Mouse (Mus musculus): ENCODE measurements around the gene Pla2g2e.
A peak's percentile ranks its signal among the peaks of the same experiment; 100 is the strongest.
"Not testable (repeated sequence)": the region's sequence is repeated elsewhere in the genome, so short reads cannot be mapped to it uniquely, and the experiment has no call there.

Pla2g2e gene

GRCm38 (mm10) chr4:138877731-138878130 lies at the start of gene Pla2g2e:
TSS of gene Pla2g2e (plus strand) at chr4:138877942.
- DNase-seq (ENCODE audit: low spot score) = peak; percentile 29

GRCm38 (mm10) chr4:138839806-138840205 lies 37.9 kb upstream of the Pla2g2e start:
- no peak for DNase-seq (ENCODE audit: low spot score)

DNA sequence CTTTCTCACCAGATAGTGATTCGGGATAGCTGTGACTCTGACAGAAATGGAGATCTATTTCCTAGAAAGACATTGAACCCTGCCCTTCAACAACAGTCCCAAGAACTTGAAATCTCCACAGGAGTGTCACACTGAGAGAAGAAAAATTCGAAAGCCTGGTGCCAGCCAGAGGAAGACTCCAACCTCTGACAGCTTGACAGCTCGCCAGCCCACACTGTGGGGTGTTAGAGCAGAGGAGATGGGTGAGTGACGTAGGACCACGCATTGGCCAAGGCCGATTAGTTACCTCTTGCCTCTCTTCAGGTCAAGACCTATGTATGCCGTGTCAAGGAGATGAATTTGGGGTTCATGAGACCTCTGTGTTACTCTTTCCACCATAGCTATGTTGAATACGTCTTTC lies 37.0 kb upstream of the Pla2g2e start:
- DNase-seq (ENCODE audit: low spot score) = no peak

GRCm38 (mm10) chr4:138841386-138841785 lies 36.4 kb upstream of the Pla2g2e start:
- peak; percentile 5 for DNase-seq (ENCODE audit: low spot score)

- DNase-seq (ENCODE audit: low spot score) = peak; percentile 55
Observed at GRCm38 (mm10) chr4:138851463-138851862, 26.3 kb upstream of the Pla2g2e start.

GRCm38 (mm10) chr4:138852961-138853360 lies 24.8 kb upstream of the Pla2g2e start:
- DNase-seq (ENCODE audit: low spot score) = no peak

- DNase-seq (ENCODE audit: low spot score) = no peak
Observed at GRCm38 (mm10) chr4:138855092-138855632, 22.6 kb upstream of the Pla2g2e start.

DNA sequence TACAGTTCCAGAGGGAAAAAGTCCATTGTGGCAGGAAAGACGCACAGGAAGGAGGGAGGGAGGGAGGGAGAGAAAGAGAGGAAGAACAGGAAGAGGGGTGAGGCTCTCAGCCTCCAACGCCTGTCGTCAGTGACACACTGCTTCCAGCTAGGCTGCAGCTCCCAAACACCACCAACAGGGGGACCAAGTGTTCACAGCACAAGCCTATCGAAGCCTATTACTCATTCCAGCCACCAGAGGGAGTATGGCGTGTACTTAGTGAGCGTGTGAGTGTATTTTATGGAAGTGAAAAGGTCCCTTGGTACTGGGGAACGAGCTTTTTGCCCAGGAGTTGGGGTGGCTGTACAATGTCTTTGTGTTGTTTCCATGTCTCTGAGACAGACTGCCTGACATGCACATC lies 21.3 kb upstream of the Pla2g2e start:
- peak; percentile 63 for DNase-seq (ENCODE audit: low spot score)

GRCm38 (mm10) chr4:138857576-138857975 lies 20.2 kb upstream of the Pla2g2e start:
- DNase-seq (ENCODE audit: low spot score) = no peak

DNA sequence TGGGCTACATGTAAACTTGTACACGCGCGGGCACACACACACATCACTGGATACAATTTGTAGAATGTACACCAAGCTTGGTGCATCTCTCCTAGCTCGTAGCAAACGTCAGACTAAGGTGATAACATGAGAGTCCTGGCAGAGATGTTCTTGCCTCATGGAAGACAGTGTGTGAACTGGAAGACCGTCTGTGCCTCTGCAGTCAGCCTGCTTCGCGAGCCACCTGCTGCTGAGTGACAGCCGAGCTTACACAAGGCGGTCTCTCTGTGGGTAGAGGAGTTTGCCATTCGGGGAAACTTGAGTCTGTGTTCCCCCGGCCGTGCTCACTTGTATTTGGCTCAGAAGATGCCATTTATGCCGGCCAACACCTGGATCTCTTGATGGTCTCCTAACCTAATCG lies 19.3 kb upstream of the Pla2g2e start:
- DNase-seq (ENCODE audit: low spot score) = no peak

- no peak for DNase-seq (ENCODE audit: low spot score)
Observed at GRCm38 (mm10) chr4:138859245-138859644, 18.5 kb upstream of the Pla2g2e start.

- DNase-seq (ENCODE audit: low spot score) = no peak
Observed at GRCm38 (mm10) chr4:138859728-138860127, 18.0 kb upstream of the Pla2g2e start.

DNA sequence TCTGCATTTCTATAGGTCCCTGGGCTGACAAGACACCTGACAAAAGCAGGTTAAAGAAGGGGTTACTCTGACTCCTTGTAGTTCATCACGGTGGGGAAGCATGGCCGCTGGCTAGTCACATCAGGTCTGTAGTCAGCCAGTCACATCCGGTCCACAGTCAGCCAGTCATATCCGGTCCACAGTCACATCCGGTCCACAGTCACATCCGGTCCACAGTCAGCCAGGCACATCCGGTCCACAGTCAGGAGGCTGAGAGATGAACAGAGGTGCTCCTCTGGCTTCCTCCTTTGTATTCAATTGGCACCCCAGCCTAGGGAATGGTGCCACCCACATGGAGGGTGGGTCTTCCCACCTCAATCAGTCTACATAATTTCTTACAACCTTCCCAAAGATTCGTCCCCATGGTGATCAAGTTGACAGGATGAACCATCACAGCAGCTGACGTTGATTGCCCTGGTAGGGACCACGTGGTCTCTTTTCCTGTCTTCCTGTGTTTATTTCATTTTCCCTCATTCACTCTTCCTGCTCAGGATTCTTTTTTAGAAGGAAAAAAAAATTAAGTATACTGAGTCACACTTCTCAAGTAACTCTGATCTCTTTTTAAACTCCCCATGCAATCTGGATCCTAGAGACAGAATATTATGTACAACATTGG lies 14.3 kb upstream of the Pla2g2e start, which contains the start of gene Pla2g5:
TSS of gene Pla2g5 (minus strand) at position 139 of the 655 bp plus-strand sequence.
- no peak for DNase-seq (ENCODE audit: low spot score)

DNA sequence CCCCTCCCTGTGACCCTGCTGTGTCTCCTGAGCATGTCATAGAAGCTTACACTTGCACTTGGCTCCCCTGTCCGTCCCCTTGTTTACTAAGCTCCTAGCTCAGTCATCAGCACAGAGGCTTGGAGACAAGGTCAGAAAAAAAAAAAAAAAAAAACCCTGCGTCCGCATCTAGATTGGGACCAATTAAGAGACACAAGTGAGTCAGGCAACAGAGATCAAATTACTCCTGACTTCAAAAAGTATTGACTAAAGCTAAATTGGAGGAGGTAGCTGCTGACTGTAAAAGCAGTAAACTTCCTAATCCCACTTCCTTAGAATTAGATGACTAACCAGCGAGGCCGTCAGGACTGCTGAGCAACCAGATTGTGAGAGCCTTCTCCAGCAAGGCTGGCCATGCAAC lies 12.7 kb upstream of the Pla2g2e start:
- DNase-seq (ENCODE audit: low spot score) = no peak

- no peak for DNase-seq (ENCODE audit: low spot score)
Observed at GRCm38 (mm10) chr4:138865991-138866390, 11.8 kb upstream of the Pla2g2e start.

DNA sequence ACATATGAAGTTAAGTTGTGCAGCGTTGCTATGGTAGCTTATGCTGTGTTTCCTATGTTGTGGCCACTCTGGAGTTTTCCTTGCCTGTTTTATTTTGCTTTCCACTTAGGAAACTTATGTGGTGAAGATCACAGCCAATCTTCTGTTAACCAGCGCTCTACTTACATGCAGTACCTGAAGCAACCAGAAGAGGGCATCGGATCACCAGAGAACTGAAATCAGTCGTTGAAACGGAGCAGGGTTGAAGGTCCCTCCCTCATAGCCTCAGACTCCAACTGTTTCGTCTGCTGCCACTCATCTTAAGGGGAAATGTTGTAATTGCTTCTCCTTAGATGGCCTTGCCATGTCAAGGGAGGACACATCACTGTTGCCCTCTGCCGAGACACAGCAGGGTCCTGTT lies 11.3 kb upstream of the Pla2g2e start:
- DNase-seq (ENCODE audit: low spot score) = peak; percentile 86

GRCm38 (mm10) chr4:138868666-138869065 lies 9.1 kb upstream of the Pla2g2e start:
- DNase-seq (ENCODE audit: low spot score) = no peak

DNA sequence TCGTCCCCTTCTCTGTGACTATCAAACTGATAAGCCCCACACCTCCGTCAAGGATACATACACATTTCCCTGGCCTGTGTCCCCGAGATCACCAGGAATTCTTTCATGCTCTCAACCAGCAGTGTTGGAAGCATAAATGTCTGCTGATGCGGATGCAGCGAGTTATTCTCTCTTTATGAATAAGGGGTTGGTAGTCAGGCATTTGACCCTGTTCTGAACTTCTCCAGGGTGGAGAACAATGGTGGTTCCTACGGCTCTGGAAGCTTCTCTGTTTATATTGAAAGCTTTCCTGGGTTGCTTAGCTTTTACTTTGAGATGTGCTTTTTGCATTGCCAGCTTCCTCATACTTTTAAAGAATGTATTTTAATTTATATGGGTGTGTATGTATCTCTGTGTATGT lies 3.9 kb upstream of the Pla2g2e start, which contains the start of gene Gm13030:
TSS of gene Gm13030 (minus strand) at position 101 of the 400 bp plus-strand sequence.
- no peak for DNase-seq (ENCODE audit: low spot score)

DNA sequence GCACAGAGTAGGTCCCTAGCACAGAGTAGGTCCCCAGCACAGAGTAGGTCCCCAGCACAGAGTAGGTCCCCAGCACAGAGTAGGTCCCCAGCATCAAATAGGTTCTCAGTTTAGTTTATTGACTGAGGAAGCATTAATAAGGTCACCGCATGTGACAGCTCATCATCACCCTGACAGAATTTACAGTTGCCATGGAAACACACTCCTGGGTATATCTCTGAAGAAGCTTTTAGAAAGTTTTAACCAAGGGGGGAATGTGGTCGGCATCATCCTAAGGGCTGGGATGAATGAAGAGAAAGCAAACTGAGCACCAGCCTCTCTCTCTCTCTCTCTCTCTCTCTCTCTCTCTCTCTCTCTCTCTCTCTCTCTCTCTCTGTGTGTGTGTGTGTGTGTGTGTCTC lies 2.5 kb upstream of the Pla2g2e start:
- DNase-seq (ENCODE audit: low spot score) = not testable (repeated sequence)

GRCm38 (mm10) chr4:138875986-138876385 lies 1.8 kb upstream of the Pla2g2e start:
- no peak for DNase-seq (ENCODE audit: low spot score)

GRCm38 (mm10) chr4:138878783-138879182 lies 1.0 kb downstream of the Pla2g2e start:
- peak; percentile 66 for DNase-seq (ENCODE audit: low spot score)

- peak; percentile 56 for DNase-seq (ENCODE audit: low spot score)
Observed at GRCm38 (mm10) chr4:138879808-138880207, 2.1 kb downstream of the Pla2g2e start.

DNA sequence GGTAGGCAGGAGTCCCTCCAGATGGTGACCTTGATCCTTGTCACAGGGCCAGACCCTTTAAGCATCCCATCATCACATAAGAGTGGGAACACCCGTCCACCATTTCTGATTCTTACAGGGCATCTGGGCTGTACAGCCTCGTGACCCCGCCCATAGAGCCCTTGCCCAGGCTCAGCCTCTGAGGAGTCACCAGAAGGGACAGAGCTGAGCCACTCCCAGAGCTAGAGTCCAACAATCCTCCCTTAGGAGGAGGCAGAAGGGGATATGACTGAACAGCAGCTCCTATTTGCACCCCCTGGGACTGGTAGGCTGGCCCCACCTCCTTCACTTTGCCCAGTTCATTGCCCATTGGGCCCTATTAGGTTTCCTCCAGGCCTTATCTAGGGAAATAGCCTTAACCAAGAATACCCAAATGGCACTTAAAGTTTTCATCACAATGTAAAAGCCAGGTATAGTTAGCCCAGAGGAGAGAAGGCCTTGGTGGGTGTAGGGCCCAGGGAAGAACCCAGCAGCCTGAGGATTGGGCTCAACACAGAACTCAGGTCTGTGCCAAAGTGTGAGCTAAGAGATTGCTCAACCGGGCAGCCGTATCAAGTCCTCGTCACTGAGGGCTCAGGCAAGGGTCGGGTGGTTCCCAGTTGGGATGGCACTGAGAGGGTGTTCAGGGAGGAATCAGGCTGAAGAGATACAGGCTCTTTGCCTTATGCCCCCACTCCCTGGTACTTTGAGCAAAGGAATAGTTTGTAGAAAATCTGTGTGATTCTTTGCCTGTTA lies 3.3 kb downstream of the Pla2g2e start:
- DNase-seq (ENCODE audit: low spot score) = peak; percentile 33
